12 mouse cellular contexts compared by ENCODE assay signal in the genomic region with DNA sequence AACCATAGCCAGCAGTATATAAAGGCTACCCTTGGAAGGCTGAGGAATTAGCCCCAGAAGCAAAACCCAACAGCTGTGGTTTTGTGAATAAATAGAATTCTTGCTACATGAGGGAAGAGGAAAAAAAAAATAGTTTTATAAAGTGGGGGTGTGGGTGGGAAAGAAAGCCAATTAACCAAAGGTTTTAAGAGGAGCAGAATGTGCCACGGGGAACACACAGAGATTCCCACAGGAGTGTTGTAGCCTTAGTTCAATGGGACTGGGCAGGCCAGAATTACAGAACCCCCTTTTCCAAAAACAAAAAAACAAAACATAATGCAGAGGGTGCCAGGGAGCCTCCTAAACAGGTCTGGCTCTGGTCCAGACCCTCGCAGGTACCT. TPM values are rescaled to one million over a fixed set of nuclear protein-coding genes. Genes with fewer than 3 reads are reported as not detected.
A peak's percentile ranks its signal among the peaks of the same experiment; 100 is the strongest.
DNase-seq lines count a peak whose midpoint lies in the region; ATAC-seq and TF ChIP-seq lines count a peak whose summit lies in the region.
"Had no signal": no experiment of that assay in that cellular context is flagged by ENCODE, and none has a peak within 500 bp of the region (broad histone marks: within the 10 kb centered on the region; RNA-seq: fewer than 3 reads in every experiment).

No protein-coding gene starts in this region.

- no peak for ATAC-seq in heart, embryonic 13.5 days (ENCODE audit: extremely low read depth, insufficient number of reproducible peaks, low FRiP score, low TSS enrichment)
- ATAC-seq in forebrain, embryonic 12.5 days (ENCODE audit: low FRiP score), result no peak
- ATAC-seq in forebrain, embryonic 16.5 days, result no peak

- no peak for DNase-seq in layer of hippocampus, adult 2 months (ENCODE audit: low spot score in 2 of 2)
- no peak for DNase-seq in layer of hippocampus, adult 9-10 months (ENCODE audit: low spot score)
- peak; percentile 69 for DNase-seq in 3T3-L1 (ENCODE audit: low read depth, low spot score)
- peak; percentile 58 for DNase-seq in Muller cell, postnatal 12 days (ENCODE audit: inconsistent ontology term)
- DNase-seq in urinary bladder, postnatal 10 days (ENCODE audit: low spot score), result no peak

- peaks cover 26% of the 10 kb centered on the region for H3K4me1 ChIP-seq in heart, embryonic 13.5 days
- peaks cover 4% of the 10 kb centered on the region; the same call in 1 of the 2 replicates for H3K4me1 ChIP-seq in forebrain, embryonic 12.5 days
- peaks cover 11% of the 10 kb centered on the region for H3K4me1 ChIP-seq in forebrain, embryonic 16.5 days (replicated peaks; ENCODE audit: control insufficient read depth, insufficient read depth, low read length)
- H3K4me1 ChIP-seq: midbrain, embryonic 12.5 days; neural tube, embryonic 12.5 days had no signal

- H3K36me3 ChIP-seq in heart, embryonic 13.5 days, result no peaks in the 10 kb centered on the region
- no peaks in the 10 kb centered on the region for H3K36me3 ChIP-seq in forebrain, embryonic 12.5 days (replicated peaks)
- H3K36me3 ChIP-seq in forebrain, embryonic 16.5 days (ENCODE audit: control insufficient read depth, insufficient read depth), result no peaks in the 10 kb centered on the region
- H3K36me3 ChIP-seq: hindbrain, embryonic 13.5 days; limb, embryonic 15.5 days; midbrain, embryonic 12.5 days; neural tube, embryonic 12.5 days had no signal

- TF ChIP-seq CTCF in layer of hippocampus, adult 2 months (conservative IDR thresholded peaks at IDR 0.05), result no peak

- H3K4me2 ChIP-seq in heart, embryonic 13.5 days, result no peak overlapping the region
- no peak overlapping the region for H3K4me2 ChIP-seq in forebrain, embryonic 12.5 days
- H3K4me2 ChIP-seq in forebrain, embryonic 16.5 days (ENCODE audit: low read length), result no peak overlapping the region
- H3K4me2 ChIP-seq: hindbrain, embryonic 13.5 days; limb, embryonic 15.5 days; midbrain, embryonic 12.5 days; neural tube, embryonic 12.5 days had no signal

- no peaks in the 10 kb centered on the region for H3K27me3 ChIP-seq in heart, embryonic 13.5 days (replicated peaks)
- no peaks in the 10 kb centered on the region for H3K27me3 ChIP-seq in forebrain, embryonic 12.5 days
- H3K27me3 ChIP-seq in forebrain, embryonic 16.5 days (replicated peaks; ENCODE audit: control insufficient read depth, insufficient read depth, low read length), result no peaks in the 10 kb centered on the region
- H3K27me3 ChIP-seq: hindbrain, embryonic 13.5 days; limb, embryonic 15.5 days; midbrain, embryonic 12.5 days; neural tube, embryonic 12.5 days had no signal

- H3K9me3 ChIP-seq in heart, embryonic 13.5 days, result no peaks in the 10 kb centered on the region
- H3K9me3 ChIP-seq in forebrain, embryonic 12.5 days, result no peaks in the 10 kb centered on the region
- H3K9me3 ChIP-seq in forebrain, embryonic 16.5 days (ENCODE audit: control insufficient read depth, low read length), result no peaks in the 10 kb centered on the region
- H3K9me3 ChIP-seq: hindbrain, embryonic 13.5 days; limb, embryonic 15.5 days; midbrain, embryonic 12.5 days; neural tube, embryonic 12.5 days had no signal

- no peak overlapping the region for H3K9ac ChIP-seq in heart, embryonic 13.5 days
- H3K9ac ChIP-seq in forebrain, embryonic 12.5 days, result no peak overlapping the region
- no peak overlapping the region for H3K9ac ChIP-seq in forebrain, embryonic 16.5 days (replicated peaks; ENCODE audit: low read depth, low read length)
- H3K9ac ChIP-seq: hindbrain, embryonic 13.5 days; limb, embryonic 15.5 days; midbrain, embryonic 12.5 days; neural tube, embryonic 12.5 days had no signal

- no peak overlapping the region for H3K4me3 ChIP-seq in layer of hippocampus, adult 2 months
- no peak overlapping the region for H3K4me3 ChIP-seq in heart, embryonic 13.5 days
- H3K4me3 ChIP-seq in forebrain, embryonic 12.5 days (replicated peaks), result no peak overlapping the region
- no peak overlapping the region for H3K4me3 ChIP-seq in forebrain, embryonic 16.5 days (replicated peaks; ENCODE audit: low read length)
- H3K4me3 ChIP-seq: hindbrain, embryonic 13.5 days; limb, embryonic 15.5 days; midbrain, embryonic 12.5 days; neural tube, embryonic 12.5 days had no signal

- peak overlapping the region; percentile 16 for H3K27ac ChIP-seq in layer of hippocampus, adult 2 months
- peak overlapping the region; percentile 80 for H3K27ac ChIP-seq in heart, embryonic 13.5 days (replicated peaks)
- no peak overlapping the region for H3K27ac ChIP-seq in forebrain, embryonic 12.5 days
- H3K27ac ChIP-seq in forebrain, embryonic 16.5 days (ENCODE audit: low read length), result no peak overlapping the region
- H3K27ac ChIP-seq: midbrain, embryonic 12.5 days; neural tube, embryonic 12.5 days had no signal

- WGBS in heart, embryonic 13.5 days, result 59% methylated on average over 2 of the region's 2 CpGs
- WGBS in forebrain, embryonic 12.5 days, result 86% methylated on average over 2 of the region's 2 CpGs
- 27% methylated on average over 2 of the region's 2 CpGs for WGBS in forebrain, embryonic 16.5 days

RNA-seq across cellular contexts. Expression of a gene that starts 58.9 kb away (rescaled TPM):
- 10 to 100 TPM; 67.6 to 75.5 TPM for total RNA-seq in layer of hippocampus, adult 2 months (2021)
- polyA plus RNA-seq in heart, embryonic 13.5 days (2015; fragmentation: Nextera tagmentation; extraction: Ambion mirVana), result 33.0 and 34.4 TPM in 2 replicates
- polyA plus RNA-seq in forebrain, embryonic 12.5 days (2016; fragmentation: Nextera tagmentation; extraction: Ambion mirVana), result 49.0 and 52.1 TPM in 2 replicates
- polyA plus RNA-seq in forebrain, embryonic 16.5 days (2015; fragmentation: Nextera tagmentation; extraction: Ambion mirVana), result 69.3 and 76.8 TPM in 2 replicates

Comparison
In these comparisons a context has a peak if more than half of its experiments do, and no peak if none do; other contexts are left out.
1. DNase-seq: peak in 3T3-L1 (single experiment) and Muller cell, postnatal 12 days (single experiment); none in layer of hippocampus, adult 2 months (0 of 2), layer of hippocampus, adult 9-10 months (single experiment) and urinary bladder, postnatal 10 days (single experiment).
2. H3K27ac ChIP-seq: peak in layer of hippocampus, adult 2 months (single experiment) and heart, embryonic 13.5 days (single experiment); none in forebrain, embryonic 12.5 days (single experiment) and forebrain, embryonic 16.5 days (single experiment).